Mouse (Mus musculus) right cerebral cortex, postnatal 10 days (tissue): ENCODE data around the gene Galntl6.

Experiments
- DNase-seq, 2 experiments: peaks; one replicate each; pipeline ENCODE4 v3.0.0; 2021; ENCODE audit warnings: low spot score in 2 of 2

Gene Galntl6

GRCm38 (mm10) chr8:58912196-58912839 lies at the start of gene Galntl6:
TSS of gene Galntl6 (minus strand) at chr8:58912640.
- DNase-seq, result peak; percentile 73 to 77

GRCm38 (mm10) chr8:58957195-58957739 lies 44.8 kb upstream of the Galntl6 start:
- DNase-seq, result no peak

GRCm38 (mm10) chr8:58943773-58944172 lies 31.3 kb upstream of the Galntl6 start:
- DNase-seq, result no peak

GRCm38 (mm10) chr8:58931066-58931465 lies 18.6 kb upstream of the Galntl6 start:
- DNase-seq, result no peak

- no peak for DNase-seq
These were observed 2.7 kb upstream of the Galntl6 start for GRCm38 (mm10) chr8:58915142-58915541.

- no peak for DNase-seq
These were observed 1.2 kb upstream of the Galntl6 start for GRCm38 (mm10) chr8:58913640-58913968.

GRCm38 (mm10) chr8:58912840-58913639 lies 600 bp upstream of the Galntl6 start:
- peak in 1 of 2 experiments; percentile 57 for DNase-seq

- peak; percentile 20 to 25 for DNase-seq
These were observed 763 bp downstream of the Galntl6 start, which contains the start of gene BC030500 for GRCm38 (mm10) chr8:58911677-58912076. TSS of gene BC030500 (plus strand) at chr8:58911755.

GRCm38 (mm10) chr8:58904465-58904864 lies 8.0 kb downstream of the Galntl6 start:
- no peak for DNase-seq

- DNase-seq, result no peak
These were observed 16.5 kb downstream of the Galntl6 start for GRCm38 (mm10) chr8:58895960-58896359.

GRCm38 (mm10) chr8:58890591-58890990 lies 21.8 kb downstream of the Galntl6 start:
- no peak for DNase-seq

GRCm38 (mm10) chr8:58886405-58886804 lies 26.0 kb downstream of the Galntl6 start:
- no peak for DNase-seq

GRCm38 (mm10) chr8:58824347-58824746 lies 88.1 kb downstream of the Galntl6 start:
- no peak for DNase-seq

- DNase-seq, result no peak
These were observed 107.2 kb downstream of the Galntl6 start for GRCm38 (mm10) chr8:58805190-58805589.

- no peak for DNase-seq
These were observed 110.6 kb downstream of the Galntl6 start for GRCm38 (mm10) chr8:58801847-58802246.

GRCm38 (mm10) chr8:58753769-58754168 lies 158.7 kb downstream of the Galntl6 start:
- no peak for DNase-seq

- no peak for DNase-seq
These were observed 174.5 kb downstream of the Galntl6 start for GRCm38 (mm10) chr8:58737963-58738362.

- DNase-seq, result no peak
These were observed 220.7 kb downstream of the Galntl6 start for GRCm38 (mm10) chr8:58691761-58692160.

GRCm38 (mm10) chr8:58677847-58678450 lies 234.5 kb downstream of the Galntl6 start:
- DNase-seq, result no peak

- DNase-seq, result no peak
These were observed 243.4 kb downstream of the Galntl6 start for GRCm38 (mm10) chr8:58669075-58669474.

GRCm38 (mm10) chr8:58660019-58660418 lies 252.4 kb downstream of the Galntl6 start:
- no peak for DNase-seq

- no peak for DNase-seq
These were observed 256.8 kb downstream of the Galntl6 start for GRCm38 (mm10) chr8:58655631-58656030.
